Mouse (Mus musculus) liver, postnatal 0 days (tissue): ENCODE results near the gene Mrpl16.

ENCODE experiments used
- CTCF ChIP-seq: sonication (generic); IDR thresholded peaks from 2 replicates; pipeline ENCODE4 v1.5.1; 2016; ENCODE audit warnings: antibody characterized with exemption, low read depth
- EP300 ChIP-seq: IDR thresholded peaks from 2 replicates; pipeline ENCODE4 v1.6.1; 2016; ENCODE audit warnings: antibody characterized with exemption, low read depth, mild to moderate bottlenecking

DNA sequence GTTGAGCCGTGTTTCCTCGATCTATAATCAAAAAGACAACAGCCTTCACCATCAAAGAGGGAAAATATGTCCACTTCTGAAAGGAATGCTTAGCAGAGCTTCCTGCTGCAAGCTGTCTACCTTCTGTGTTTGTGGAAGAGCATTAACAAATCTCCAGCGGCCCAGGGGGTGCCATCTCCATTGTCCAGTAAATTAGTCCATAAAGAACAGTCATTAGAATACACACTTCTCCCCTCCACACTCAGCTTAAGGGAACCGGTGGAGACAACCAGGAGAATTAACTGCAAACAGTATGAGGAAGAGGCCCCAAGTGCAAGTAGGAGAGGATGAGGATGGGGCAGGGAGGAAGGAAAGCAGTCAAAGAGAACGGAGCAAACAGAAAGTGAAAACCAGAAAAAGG lies 21.6 kb downstream of the Mrpl16 start:
- TF ChIP-seq CTCF (no peak), EP300 (no peak)
